Mouse (Mus musculus) embryo, embryonic 10 days (tissue): Measurements from ENCODE around the gene Tcte1.
A peak's percentile ranks its signal among the peaks of the same experiment; 100 is the strongest.

Experiments
- DNase-seq: peaks from one replicate; pipeline ENCODE4 v3.0.0-alpha.2; 2015; ENCODE audit warnings: low spot score

Tcte1 gene

GRCm38 (mm10) chr17:45515204-45515726 lies 8.0 kb upstream of the Tcte1 start:
- DNase-seq, result no peak

GRCm38 (mm10) chr17:45515806-45516205 lies 7.4 kb upstream of the Tcte1 start:
- DNase-seq, result no peak

- peak; percentile 81 for DNase-seq
Observed at GRCm38 (mm10) chr17:45516488-45516887, 6.7 kb upstream of the Tcte1 start.

- DNase-seq, result no peak
Observed at GRCm38 (mm10) chr17:45517135-45517534, 6.1 kb upstream of the Tcte1 start.

- DNase-seq, result no peak
Observed at GRCm38 (mm10) chr17:45517549-45518215, 5.6 kb upstream of the Tcte1 start.

- DNase-seq, result no peak
Observed at GRCm38 (mm10) chr17:45518766-45519475, 4.3 kb upstream of the Tcte1 start.

GRCm38 (mm10) chr17:45520136-45520535 lies 3.1 kb upstream of the Tcte1 start:
- DNase-seq, result no peak

GRCm38 (mm10) chr17:45524961-45525360 lies 1.7 kb downstream of the Tcte1 start:
- DNase-seq, result no peak

- no peak for DNase-seq
Observed at GRCm38 (mm10) chr17:45526571-45526970, 3.3 kb downstream of the Tcte1 start.

GRCm38 (mm10) chr17:45530346-45530782 lies 7.1 kb downstream of the Tcte1 start:
- no peak for DNase-seq

- no peak for DNase-seq
Observed at GRCm38 (mm10) chr17:45532896-45533295, 9.7 kb downstream of the Tcte1 start.

GRCm38 (mm10) chr17:45536264-45536663 lies 13.0 kb downstream of the Tcte1 start:
- DNase-seq, result no peak

GRCm38 (mm10) chr17:45538394-45538793 lies 15.2 kb downstream of the Tcte1 start:
- no peak for DNase-seq

- DNase-seq, result no peak
Observed at GRCm38 (mm10) chr17:45539664-45540063, 16.4 kb downstream of the Tcte1 start.

- DNase-seq, result no peak
Observed at GRCm38 (mm10) chr17:45542129-45542528, 18.9 kb downstream of the Tcte1 start.

GRCm38 (mm10) chr17:45542705-45543104 lies 19.5 kb downstream of the Tcte1 start:
- no peak for DNase-seq

GRCm38 (mm10) chr17:45543115-45543514 lies 19.9 kb downstream of the Tcte1 start:
- DNase-seq, result no peak

- DNase-seq, result no peak
Observed at GRCm38 (mm10) chr17:45544001-45544872, 21.0 kb downstream of the Tcte1 start.

- peak; percentile 51 for DNase-seq
Observed at GRCm38 (mm10) chr17:45544873-45545277, 21.6 kb downstream of the Tcte1 start.

- DNase-seq, result peak; percentile 46
Observed at GRCm38 (mm10) chr17:45545278-45545961, 22.2 kb downstream of the Tcte1 start.

GRCm38 (mm10) chr17:45546941-45547340 lies 23.7 kb downstream of the Tcte1 start:
- DNase-seq, result no peak
